Mouse (Mus musculus) 416B (cell line): ENCODE measurements around the gene Sbp.

Source experiments
- DNase-seq: peaks from one replicate; pipeline ENCODE4 v3.0.0; 2011; ENCODE audit warnings: low read depth

The Sbp gene

DNA sequence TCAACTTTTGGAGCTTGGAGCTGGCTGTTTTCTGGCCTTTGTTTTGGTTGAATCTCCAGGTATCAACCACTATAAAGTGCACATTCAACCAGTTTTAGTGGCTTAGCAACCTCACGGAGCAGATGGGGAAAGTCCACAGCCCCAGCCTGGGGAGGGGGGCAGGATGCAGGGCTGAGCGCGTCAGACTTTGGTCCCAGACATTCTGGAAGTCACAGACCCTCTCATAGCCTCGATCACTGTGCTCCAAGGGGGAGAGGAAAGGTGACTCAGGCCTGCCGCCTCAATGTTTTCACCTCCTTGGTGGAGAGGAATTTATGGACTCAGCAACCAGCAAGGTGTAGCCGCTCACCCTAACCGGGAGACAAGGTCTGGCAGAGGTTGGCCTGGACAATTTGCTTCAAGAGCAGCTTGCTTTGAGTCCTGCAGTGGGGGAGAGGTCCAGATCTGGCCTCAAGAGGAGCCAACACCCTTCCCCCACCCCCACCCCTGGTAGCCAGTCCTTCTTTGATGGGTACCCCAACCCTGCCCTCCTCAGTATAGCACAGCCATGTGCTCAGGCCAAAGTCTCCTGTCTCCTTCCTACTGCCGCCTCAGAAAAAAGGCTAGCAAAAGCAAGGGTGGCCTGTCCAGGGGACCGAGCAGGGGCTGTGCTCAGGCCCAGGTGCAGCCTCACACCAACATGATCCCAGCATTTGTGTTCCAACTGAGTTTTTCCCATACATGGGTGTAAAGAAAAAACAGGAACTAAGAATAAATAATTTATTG lies 51.5 kb downstream of the Sbp start:
- DNase-seq, result no peak

GRCm38 (mm10) chr17:23993559-23994428 lies 52.3 kb downstream of the Sbp start:
- peak; percentile 94 for DNase-seq

- no peak for DNase-seq
Measured at GRCm38 (mm10) chr17:23994667-23995066, 53.2 kb downstream of the Sbp start.
